Mouse (Mus musculus): ENCODE results near the gene Il15.

- no peak for TF ChIP-seq CTCF (IDR thresholded peaks at IDR 0.05; ENCODE audit: control insufficient read depth, insufficient read depth, insufficient read length)
- TF ChIP-seq USF1 (IDR thresholded peaks at IDR 0.05; ENCODE audit: low read depth): no peak
- TF ChIP-seq MYOG (IDR thresholded peaks at IDR 0.05; ENCODE audit: control insufficient read depth, extremely low read depth, insufficient read length): no peak
- no peak for TF ChIP-seq FOSL1 (IDR thresholded peaks at IDR 0.05; ENCODE audit: insufficient read depth, low read length, poor library complexity, severe bottlenecking)
Observed at GRCm38 (mm10) chr8:82326061-82326460, 77.0 kb downstream of the Il15 start.

Measured in C2C12 (cell line).